In genomic region chrX:112600511-112601305, GRCm38 (mm10) we compare ENCODE assay signal across 9 mouse cellular contexts. TPM values are rescaled to one million over a fixed set of nuclear protein-coding genes. Genes with fewer than 3 reads are reported as not detected.
A peak's percentile ranks its signal among the peaks of the same experiment; 100 is the strongest.
DNase-seq lines count a peak whose midpoint lies in the region; ATAC-seq lines count a peak whose summit lies in the region.
"Had no signal": no experiment of that assay in that cellular context is flagged by ENCODE, and none has a peak within 500 bp of the region (broad histone marks: within the 10 kb centered on the region; RNA-seq: fewer than 3 reads in every experiment).

Gene Zfp711 (plus strand): TSS chrX:112600526.

- WGBS in embryonic facial prominence, embryonic 13.5 days: 25% methylated on average over 77 of the region's 79 CpGs
- 10% methylated on average over 61 of the region's 79 CpGs for whole genome bisulfite sequencing in heart, embryonic 16.5 days
- WGBS in liver, embryonic 13.5 days (ENCODE audit: insufficient replicate concordance): 8% methylated on average over 69 of the region's 79 CpGs
- WGBS in neural tube, embryonic 14.5 days: 14% methylated on average over 52 of the region's 79 CpGs

- peak within 1 kb of the TSS; percentile 56 for H3K4me2 ChIP-seq in embryonic facial prominence, embryonic 13.5 days
- peak within 1 kb of the TSS; percentile 68 for H3K4me2 ChIP-seq in heart, embryonic 16.5 days (ENCODE audit: low read depth, low read length)
- peak within 1 kb of the TSS; percentile 65 for H3K4me2 ChIP-seq in liver, embryonic 13.5 days
- H3K4me2 ChIP-seq in neural tube, embryonic 14.5 days (ENCODE audit: low read depth, low read length): peak within 1 kb of the TSS; percentile 42

- peak within 1 kb of the TSS; percentile 81 for H3K9ac ChIP-seq in embryonic facial prominence, embryonic 13.5 days
- peak within 1 kb of the TSS; percentile 79 for H3K9ac ChIP-seq in heart, embryonic 16.5 days (ENCODE audit: low read length)
- H3K9ac ChIP-seq in liver, embryonic 13.5 days: peak within 1 kb of the TSS; percentile 41
- H3K9ac ChIP-seq in neural tube, embryonic 14.5 days (replicated peaks; ENCODE audit: low read depth, low read length): peak within 1 kb of the TSS; percentile 81

- peak within 1 kb of the TSS; percentile 83 for H3K27ac ChIP-seq in embryonic facial prominence, embryonic 13.5 days
- peak within 1 kb of the TSS; percentile 43; the same call in 1 of the 2 replicates for H3K27ac ChIP-seq in heart, embryonic 16.5 days (ENCODE audit: low read length)
- H3K27ac ChIP-seq in liver, embryonic 13.5 days: no peak within 1 kb of the TSS
- H3K27ac ChIP-seq in neural tube, embryonic 14.5 days (ENCODE audit: low read depth, low read length): peak within 1 kb of the TSS; percentile 90

- no peaks in the 10 kb centered on the region for H3K4me1 ChIP-seq in embryonic facial prominence, embryonic 13.5 days
- H3K4me1 ChIP-seq in heart, embryonic 16.5 days (ENCODE audit: control insufficient read depth, insufficient read depth, low read length): no peaks in the 10 kb centered on the region
- no peaks in the 10 kb centered on the region for H3K4me1 ChIP-seq in liver, embryonic 13.5 days (replicated peaks)
- H3K4me1 ChIP-seq in neural tube, embryonic 14.5 days (ENCODE audit: control insufficient read depth, insufficient read depth, low read length): no peaks in the 10 kb centered on the region

- no peaks in the 10 kb centered on the region for H3K36me3 ChIP-seq in embryonic facial prominence, embryonic 13.5 days
- H3K36me3 ChIP-seq in heart, embryonic 16.5 days (ENCODE audit: control insufficient read depth, insufficient read depth): no peaks in the 10 kb centered on the region
- H3K36me3 ChIP-seq in liver, embryonic 13.5 days: no peaks in the 10 kb centered on the region
- no peaks in the 10 kb centered on the region for H3K36me3 ChIP-seq in neural tube, embryonic 14.5 days (ENCODE audit: control insufficient read depth, insufficient read depth, low read length)

- no peaks in the 10 kb centered on the region for H3K27me3 ChIP-seq in embryonic facial prominence, embryonic 13.5 days
- H3K27me3 ChIP-seq in heart, embryonic 16.5 days (ENCODE audit: control insufficient read depth, insufficient read depth, low read length): no peaks in the 10 kb centered on the region
- H3K27me3 ChIP-seq in liver, embryonic 13.5 days: peaks cover 17% of the 10 kb centered on the region
- H3K27me3 ChIP-seq in neural tube, embryonic 14.5 days (ENCODE audit: control insufficient read depth, insufficient read depth, low read length): no peaks in the 10 kb centered on the region

- DNase-seq in gastrocnemius, postnatal 10 days: peak; percentile 13
- no peak for DNase-seq in gastrocnemius, postnatal 36 days
- peak; percentile 71 for DNase-seq in kidney, postnatal 14 days
- peak; percentile 3 for DNase-seq in liver, embryonic 13.5 days
- DNase-seq in thymus, postnatal 36 days: peak; percentile 12 to 50

- intact Hi-C loops in gastrocnemius, postnatal 36 days (cut with DNase I): no loop called here

- no peaks in the 10 kb centered on the region for H3K9me3 ChIP-seq in embryonic facial prominence, embryonic 13.5 days
- no peaks in the 10 kb centered on the region for H3K9me3 ChIP-seq in heart, embryonic 16.5 days (replicated peaks; ENCODE audit: control insufficient read depth, low read length)
- H3K9me3 ChIP-seq in liver, embryonic 13.5 days (replicated peaks): no peaks in the 10 kb centered on the region
- no peaks in the 10 kb centered on the region for H3K9me3 ChIP-seq in neural tube, embryonic 14.5 days (ENCODE audit: control insufficient read depth, low read length)

- peak within 1 kb of the TSS; percentile 63 for H3K4me3 ChIP-seq in embryonic facial prominence, embryonic 13.5 days
- H3K4me3 ChIP-seq in heart, embryonic 16.5 days (ENCODE audit: low read length): peak within 1 kb of the TSS; percentile 71
- H3K4me3 ChIP-seq in liver, embryonic 13.5 days (replicated peaks): peak within 1 kb of the TSS; percentile 57
- H3K4me3 ChIP-seq in neural tube, embryonic 14.5 days (ENCODE audit: low read depth, low read length): peak within 1 kb of the TSS; percentile 61

- peak; percentile 97 for ATAC-seq in embryonic facial prominence, embryonic 13.5 days (ENCODE audit: insufficient number of reproducible peaks, insufficient read depth, low FRiP score, low TSS enrichment, low read depth)
- peak; percentile 94 for ATAC-seq in heart, embryonic 16.5 days (replicated peaks; ENCODE audit: extremely low read depth, insufficient read depth, low FRiP score)
- ATAC-seq in liver, embryonic 13.5 days (ENCODE audit: low read depth): peak; percentile 74
- peak; percentile 98 for ATAC-seq in neural tube, embryonic 14.5 days (ENCODE audit: low read depth)

RNA-seq across cellular contexts. Expression of gene Zfp711, which starts in this region (rescaled TPM):
- 1 to 10 TPM; 1.2 to 1.4 TPM for total RNA-seq in gastrocnemius, postnatal 10 days (2021)
- under 1 TPM; 0.10 to 0.15 TPM for total RNA-seq in gastrocnemius, postnatal 36 days (2021)
- 17.9 and 20.4 TPM in 2 replicates for polyA plus RNA-seq in embryonic facial prominence, embryonic 13.5 days (2015; fragmentation: Nextera tagmentation; extraction: Ambion mirVana)
- polyA plus RNA-seq in heart, embryonic 16.5 days (2015; fragmentation: Nextera tagmentation; extraction: Ambion mirVana): 4.8 and 6.7 TPM in 2 replicates
- polyA plus RNA-seq in liver, embryonic 13.5 days (2015; fragmentation: Nextera tagmentation; extraction: Ambion mirVana): 0.84 and 1.5 TPM in 2 replicates
- polyA plus RNA-seq in neural tube, embryonic 14.5 days (2014; fragmentation: Nextera tagmentation; extraction: Ambion mirVana): 45.5 and 49.7 TPM in 2 replicates
- polyA plus RNA-seq: C2C12 had no signal

Comparison
In these comparisons a context has a peak if more than half of its experiments do, and no peak if none do; other contexts are left out.
1. DNase-seq: peak in gastrocnemius, postnatal 10 days (single experiment), kidney, postnatal 14 days (single experiment), liver, embryonic 13.5 days (single experiment) and thymus, postnatal 36 days (2 of 2); none in gastrocnemius, postnatal 36 days (0 of 2).
2. Peak in every context shown above with its lines, with median percentiles within 50 percentile points of each other: ATAC-seq, H3K4me2 ChIP-seq, H3K4me3 ChIP-seq and H3K9ac ChIP-seq.